Mouse (Mus musculus) layer of hippocampus, postnatal 25 days (tissue): Measurements from ENCODE around the gene Idh3a. TPM values are rescaled to one million over a fixed set of nuclear protein-coding genes. Genes with fewer than 3 reads are reported as not detected.
"Not testable (repeated sequence)": the region's sequence is repeated elsewhere in the genome, so short reads cannot be mapped to it uniquely, and the experiment has no call there.

ENCODE experiments used
- DNase-seq, 2 experiments: peaks; one replicate each; pipeline ENCODE4 v3.0.0; 2022; ENCODE audit warnings: mixed read lengths in 2 of 2, low spot score in 1 of 2; ENCODE audit errors: extremely low spot score in 1 of 2
- total RNA-seq, 2 experiments: library from RNA; stranded (reverse); gene quantifications; 2 replicates each; pipeline ENCODE4 v1.2.3; 2021

Idh3a gene
- total RNA-seq, 2 experiments from 2014 or later, result 176 to 189 TPM

GRCm38 (mm10) chr9:54584127-54584526 is 2.0 kb upstream of the Idh3a start:
- DNase-seq, result not testable (repeated sequence)

- no peak for DNase-seq
These were observed 315 bp upstream of the Idh3a start for GRCm38 (mm10) chr9:54585839-54586198.

- no peak for DNase-seq
These were observed 1.7 kb downstream of the Idh3a start for GRCm38 (mm10) chr9:54587863-54588262.

GRCm38 (mm10) chr9:54593652-54594051 is 7.5 kb downstream of the Idh3a start:
- not testable (repeated sequence) for DNase-seq

- no peak for DNase-seq
These were observed 10.8 kb downstream of the Idh3a start for GRCm38 (mm10) chr9:54596752-54597465.

- DNase-seq, result no peak
These were observed 16.3 kb downstream of the Idh3a start for GRCm38 (mm10) chr9:54602386-54602785.

- no peak for DNase-seq
These were observed 16.8 kb downstream of the Idh3a start for GRCm38 (mm10) chr9:54602916-54603315.

- DNase-seq, result no peak
These were observed 18.1 kb downstream of the Idh3a start for GRCm38 (mm10) chr9:54604131-54604654.

- peak in 1 of 2 experiments; percentile 72 for DNase-seq
These were observed 18.8 kb downstream of the Idh3a start for GRCm38 (mm10) chr9:54604886-54605285.

- DNase-seq, result no peak
These were observed 26.7 kb downstream of the Idh3a start for GRCm38 (mm10) chr9:54612781-54613191.

- DNase-seq, result no peak
These were observed 28.2 kb downstream of the Idh3a start for GRCm38 (mm10) chr9:54614182-54614850.

GRCm38 (mm10) chr9:54627240-54627639 is 41.1 kb downstream of the Idh3a start:
- DNase-seq, result no peak

- no peak for DNase-seq
These were observed 42.6 kb downstream of the Idh3a start for GRCm38 (mm10) chr9:54628752-54629151.

GRCm38 (mm10) chr9:54629613-54630261 is 43.6 kb downstream of the Idh3a start:
- DNase-seq, result no peak

- no peak for DNase-seq
These were observed 44.8 kb downstream of the Idh3a start for GRCm38 (mm10) chr9:54630905-54631304.

GRCm38 (mm10) chr9:54633401-54633800 is 47.3 kb downstream of the Idh3a start:
- no peak for DNase-seq

- DNase-seq, result no peak
These were observed 51.6 kb downstream of the Idh3a start for GRCm38 (mm10) chr9:54637510-54638314.

GRCm38 (mm10) chr9:54639192-54639591 is 53.1 kb downstream of the Idh3a start:
- DNase-seq, result no peak

GRCm38 (mm10) chr9:54641548-54641947 is 55.4 kb downstream of the Idh3a start:
- DNase-seq, result no peak

- no peak for DNase-seq
These were observed 56.0 kb downstream of the Idh3a start for GRCm38 (mm10) chr9:54642149-54642548.
